Mouse (Mus musculus): ENCODE results near the gene Fos.

Gene Fos

DNA sequence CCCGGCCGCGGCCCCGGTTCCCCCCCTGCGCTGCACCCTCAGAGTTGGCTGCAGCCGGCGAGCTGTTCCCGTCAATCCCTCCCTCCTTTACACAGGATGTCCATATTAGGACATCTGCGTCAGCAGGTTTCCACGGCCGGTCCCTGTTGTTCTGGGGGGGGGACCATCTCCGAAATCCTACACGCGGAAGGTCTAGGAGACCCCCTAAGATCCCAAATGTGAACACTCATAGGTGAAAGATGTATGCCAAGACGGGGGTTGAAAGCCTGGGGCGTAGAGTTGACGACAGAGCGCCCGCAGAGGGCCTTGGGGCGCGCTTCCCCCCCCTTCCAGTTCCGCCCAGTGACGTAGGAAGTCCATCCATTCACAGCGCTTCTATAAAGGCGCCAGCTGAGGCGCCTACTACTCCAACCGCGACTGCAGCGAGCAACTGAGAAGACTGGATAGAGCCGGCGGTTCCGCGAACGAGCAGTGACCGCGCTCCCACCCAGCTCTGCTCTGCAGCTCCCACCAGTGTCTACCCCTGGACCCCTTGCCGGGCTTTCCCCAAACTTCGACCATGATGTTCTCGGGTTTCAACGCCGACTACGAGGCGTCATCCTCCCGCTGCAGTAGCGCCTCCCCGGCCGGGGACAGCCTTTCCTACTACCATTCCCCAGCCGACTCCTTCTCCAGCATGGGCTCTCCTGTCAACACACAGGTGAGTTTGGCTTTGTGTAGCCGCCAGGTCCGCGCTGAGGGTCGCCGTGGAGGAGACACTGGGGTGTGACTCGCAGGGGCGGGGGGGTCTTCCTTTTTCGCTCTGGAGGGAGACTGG, at the start of gene Fos:
Fos (plus strand) TSS at position 410 of the 817 bp plus-strand sequence.
- in situ Hi-C loops (cut with MboI, MseI): loop anchor here (5.0 to 25.0 kb wide), 3 partner anchors 101 to 1389 kb away; partner anchors contain the start of genes Tmed10 and Ylpm1

DNA sequence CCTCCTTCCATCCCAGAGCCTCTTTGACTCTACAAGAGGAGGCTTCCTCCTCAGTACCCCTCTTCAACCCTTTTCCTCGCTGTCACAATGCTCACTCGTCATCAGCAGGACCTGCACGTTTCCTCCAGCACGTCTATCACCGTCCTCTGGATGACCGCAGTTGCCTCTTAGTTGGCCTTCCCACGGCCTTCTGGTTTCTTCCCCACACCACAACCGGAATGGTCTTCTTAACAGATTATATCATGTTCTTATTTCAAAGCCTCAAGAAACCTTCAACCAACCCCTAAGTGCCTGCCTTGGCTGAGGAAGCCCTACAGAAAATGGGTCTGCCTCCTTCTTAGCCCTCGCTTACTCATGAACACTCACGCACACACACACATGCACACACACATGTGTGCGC, 48.0 kb upstream of the Fos start:
- in situ Hi-C loops (cut with MboI, MseI): loop anchor here (10.0 kb wide), 1 partner anchor 1099 kb away; no protein-coding TSS in a partner anchor

DNA sequence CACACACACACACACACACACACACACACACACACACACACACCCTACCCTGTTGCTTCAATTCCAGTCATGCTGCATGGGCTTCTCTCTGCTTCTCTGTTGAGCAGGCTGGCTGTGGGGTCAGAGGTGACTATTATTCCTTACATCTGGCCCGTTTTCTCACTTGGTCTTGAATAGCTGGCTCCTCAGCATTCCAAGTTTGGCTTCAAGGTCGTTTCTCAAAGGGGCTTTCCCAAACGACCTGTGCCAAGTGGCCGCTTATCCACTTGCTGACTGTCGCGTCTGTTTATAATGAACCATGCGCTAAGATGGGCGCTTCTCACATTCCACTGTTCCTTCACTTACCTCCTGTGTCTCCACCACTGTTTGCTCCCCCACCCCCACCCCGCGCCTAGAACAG, 47.6 kb upstream of the Fos start:
- in situ Hi-C loops (cut with MboI, MseI): loop anchor here (10.0 kb wide), 1 partner anchor 1099 kb away; no protein-coding TSS in a partner anchor

DNA sequence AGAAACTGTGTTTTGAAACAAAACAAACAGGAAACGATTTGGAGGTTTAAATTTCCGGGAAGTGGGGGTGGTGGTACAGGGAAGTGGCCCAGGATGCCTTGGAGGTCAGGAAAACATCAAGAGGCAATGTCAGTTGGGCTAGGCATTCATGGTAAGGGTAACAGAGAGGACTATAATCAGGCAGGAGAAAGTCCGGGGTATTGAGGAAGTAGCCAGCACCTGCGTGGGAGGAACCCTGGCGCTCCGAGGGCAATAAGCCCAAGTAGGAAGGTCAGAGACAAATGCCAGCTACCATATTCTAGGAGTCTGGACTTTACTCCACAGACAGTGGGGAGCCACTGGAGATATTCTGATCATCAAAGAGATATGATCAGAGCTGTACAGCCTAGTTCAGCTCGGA, 45.9 kb upstream of the Fos start:
- in situ Hi-C loops (cut with MboI, MseI): loop anchor here (10.0 kb wide), 1 partner anchor 1097 kb away; no protein-coding TSS in a partner anchor

DNA sequence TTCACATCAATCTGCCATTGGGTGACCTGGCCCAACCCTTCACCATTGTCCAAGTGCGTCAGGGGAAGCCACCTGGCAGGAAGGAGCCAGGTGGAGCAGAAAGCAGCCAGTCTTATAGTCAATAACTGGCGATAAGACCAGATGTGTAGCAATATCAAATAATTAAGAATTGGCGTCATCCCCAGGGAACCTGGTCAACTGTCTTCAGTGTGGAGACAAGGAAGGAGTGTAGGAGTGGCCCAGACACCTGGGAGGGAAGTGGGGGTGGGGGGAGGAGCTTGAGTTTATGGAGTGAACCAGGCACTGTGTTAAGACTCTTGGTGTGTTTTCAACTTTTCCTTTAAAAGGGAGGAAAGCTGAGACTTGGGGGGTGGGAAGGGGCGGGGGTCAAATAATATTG, 43.7 kb upstream of the Fos start:
- in situ Hi-C loops (cut with MboI, MseI): loop anchor here (10.0 kb wide), 2 partner anchors 815 to 1095 kb away; partner anchors contain the start of gene Gpatch2l

DNA sequence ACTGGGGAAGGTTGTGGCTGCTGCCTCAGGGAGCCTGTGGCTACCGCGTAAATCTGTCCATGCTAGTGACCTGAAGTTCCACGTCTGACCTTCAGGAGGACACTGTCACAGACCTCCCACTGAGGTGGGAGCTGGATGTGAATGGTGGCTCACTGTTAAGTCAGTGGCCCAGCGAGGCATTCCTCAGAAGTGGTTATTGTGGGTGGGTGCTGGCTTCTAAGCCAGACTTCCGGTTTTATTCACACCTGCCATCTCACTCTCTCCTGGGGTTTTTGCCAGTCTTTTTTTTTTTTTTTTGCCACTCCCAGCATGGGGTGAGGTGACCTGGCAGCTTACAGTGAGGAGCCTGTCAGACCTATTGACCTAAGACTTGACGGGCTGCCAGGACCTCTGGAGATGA, 43.3 kb upstream of the Fos start:
- in situ Hi-C loops (cut with MboI, MseI): loop anchor here (10.0 kb wide), 1 partner anchor 814 kb away; the partner anchor contains the start of gene Gpatch2l

DNA sequence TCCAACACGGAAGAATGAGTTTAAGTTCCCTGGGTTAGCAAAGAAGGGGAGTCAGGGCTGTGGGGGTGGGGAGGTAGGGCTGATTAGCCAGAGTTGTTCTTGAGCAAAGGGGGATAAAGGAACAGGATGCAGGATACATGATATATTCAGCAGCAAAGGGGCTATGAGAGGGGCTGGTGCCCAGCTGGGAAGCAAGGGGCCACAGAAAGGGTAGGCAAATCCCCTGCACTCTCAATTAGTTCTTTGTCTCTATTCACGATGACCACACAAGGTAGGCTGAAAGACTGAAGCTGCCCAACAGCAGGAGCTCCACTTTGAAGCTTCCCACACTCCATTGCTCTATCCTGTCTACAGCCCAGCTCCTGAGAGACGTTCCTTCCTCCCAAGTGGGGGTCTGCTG, 39.8 kb upstream of the Fos start:
- in situ Hi-C loops (cut with MboI, MseI): loop anchor here (10.0 kb wide), 1 partner anchor 811 kb away; the partner anchor contains the start of gene Gpatch2l

DNA sequence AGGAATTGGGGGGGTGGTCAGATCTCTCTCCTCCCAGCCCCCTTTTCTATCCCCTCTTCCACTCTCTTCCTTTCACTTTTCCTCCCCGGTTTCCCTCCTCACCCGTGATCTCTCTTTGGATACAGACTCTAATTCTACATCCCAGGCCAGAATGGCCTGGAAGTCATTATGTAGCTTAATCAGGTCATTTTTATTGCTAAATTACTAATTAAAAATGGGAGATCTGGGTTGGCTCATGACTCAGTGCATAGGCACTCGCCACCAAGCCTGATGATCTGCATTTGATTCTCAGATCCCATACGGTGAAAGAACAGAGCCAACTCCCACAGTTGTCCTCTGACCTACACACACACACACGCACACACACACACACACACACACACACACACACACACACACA, 39.2 kb upstream of the Fos start:
- in situ Hi-C loops (cut with MboI, MseI): loop anchor here (10.0 kb wide), 1 partner anchor 810 kb away; the partner anchor contains the start of gene Gpatch2l

DNA sequence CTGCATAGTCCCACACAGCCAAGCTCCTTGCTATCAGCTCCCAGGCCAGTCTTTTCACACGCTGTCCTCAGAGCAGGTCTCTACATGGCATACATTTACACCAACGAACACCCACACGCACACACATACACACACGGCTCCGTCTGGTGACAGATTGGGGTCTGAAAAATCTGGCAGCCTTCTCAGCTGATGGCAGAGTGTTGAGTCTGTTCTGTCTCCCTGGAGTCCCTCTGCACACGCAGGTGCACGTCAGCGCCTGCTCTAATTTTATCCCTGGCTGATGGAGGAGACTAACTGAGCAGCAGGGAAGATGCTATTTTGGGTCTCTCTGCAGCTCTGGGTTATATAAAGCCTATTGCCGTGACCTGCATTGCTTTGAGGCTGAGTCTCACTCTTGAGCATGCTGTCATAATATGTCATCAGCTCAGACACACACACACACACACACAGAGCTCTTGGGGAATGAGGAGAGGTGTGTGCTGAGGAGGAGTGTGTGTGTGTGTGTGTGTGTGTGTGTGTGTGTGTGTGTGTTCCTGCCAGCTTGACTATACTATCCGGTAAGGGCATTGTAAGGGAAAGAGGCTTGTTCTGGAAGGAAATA, 37.6 kb upstream of the Fos start:
- in situ Hi-C loops (cut with MboI, MseI): loop anchor here (10.0 kb wide), 1 partner anchor 809 kb away; the partner anchor contains the start of gene Gpatch2l

DNA sequence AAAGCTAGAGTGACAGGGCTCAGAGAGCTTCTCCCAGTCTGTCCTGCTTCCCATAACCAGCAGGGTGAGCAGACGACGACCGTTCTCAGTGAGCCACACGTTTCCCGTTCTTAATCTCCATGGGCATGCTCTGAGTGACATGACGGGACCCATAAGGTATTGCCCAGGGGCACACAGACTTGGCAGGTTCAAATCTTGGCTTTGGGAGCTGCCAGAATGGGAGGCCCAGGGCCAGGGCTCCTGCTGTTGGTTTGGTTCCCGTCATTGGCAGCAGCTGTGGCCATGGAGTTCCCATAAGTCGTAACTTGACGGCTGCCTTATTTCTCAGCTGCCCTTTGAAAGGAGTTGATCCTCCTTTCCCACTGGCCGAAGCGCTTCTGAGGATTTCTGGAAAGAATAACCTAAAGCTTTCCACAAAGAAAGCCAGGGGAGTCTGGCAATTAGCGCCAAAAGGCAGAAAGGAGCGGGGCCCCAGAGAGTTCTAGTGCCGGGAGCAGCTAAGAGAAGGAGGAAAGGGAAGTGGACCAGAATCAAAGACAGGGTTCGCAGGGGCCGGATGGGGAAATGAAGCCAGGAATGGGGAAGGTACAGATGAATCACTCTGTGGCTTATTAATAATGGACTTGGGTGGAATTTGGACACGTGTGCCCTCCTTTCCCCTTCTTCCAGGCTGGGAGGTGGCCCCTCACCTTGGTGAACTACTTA, 36.4 kb upstream of the Fos start:
- in situ Hi-C loops (cut with MboI, MseI): loop anchor here (10.0 kb wide), 1 partner anchor 807 kb away; the partner anchor contains the start of gene Gpatch2l

DNA sequence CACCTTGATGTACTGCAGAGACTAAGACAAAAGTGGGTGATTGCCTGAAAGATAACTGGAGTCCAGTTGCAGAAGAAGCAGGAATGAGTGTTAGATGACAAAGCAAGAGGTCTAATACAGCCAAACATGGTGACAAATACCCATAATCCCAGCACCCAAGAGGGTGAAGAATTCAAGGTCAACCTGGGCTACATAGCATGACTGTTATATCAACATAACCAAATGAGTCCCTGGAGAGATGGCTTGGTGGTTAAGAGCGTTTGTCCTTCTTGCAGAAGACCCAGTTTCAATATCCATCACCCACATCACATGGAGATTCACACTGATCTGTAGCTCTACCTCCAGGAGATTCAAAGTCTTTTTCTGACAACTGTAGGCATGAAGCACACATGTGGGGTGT, 30.2 kb upstream of the Fos start:
- in situ Hi-C loops (cut with MboI, MseI): no loop called here

DNA sequence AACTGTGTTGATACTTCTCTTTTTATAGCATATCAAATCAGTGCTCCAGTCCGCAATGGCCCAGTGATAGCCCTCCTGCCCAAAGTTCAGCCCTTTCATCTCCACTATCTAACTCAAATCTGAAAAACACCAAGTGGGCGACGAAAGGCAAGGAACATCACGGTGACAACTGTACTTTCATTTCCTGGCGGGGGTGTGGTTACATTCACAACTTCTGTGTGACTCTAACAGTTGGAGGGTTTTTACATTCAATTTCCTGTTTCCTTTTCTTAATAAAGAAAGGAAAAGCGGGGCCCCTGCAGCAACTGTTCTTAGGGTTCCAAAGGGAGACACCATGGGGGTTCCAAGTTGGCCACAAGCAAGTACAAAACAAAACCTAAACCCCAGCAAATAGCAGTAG, 29.0 kb upstream of the Fos start:
- in situ Hi-C loops (cut with MboI, MseI): no loop called here

DNA sequence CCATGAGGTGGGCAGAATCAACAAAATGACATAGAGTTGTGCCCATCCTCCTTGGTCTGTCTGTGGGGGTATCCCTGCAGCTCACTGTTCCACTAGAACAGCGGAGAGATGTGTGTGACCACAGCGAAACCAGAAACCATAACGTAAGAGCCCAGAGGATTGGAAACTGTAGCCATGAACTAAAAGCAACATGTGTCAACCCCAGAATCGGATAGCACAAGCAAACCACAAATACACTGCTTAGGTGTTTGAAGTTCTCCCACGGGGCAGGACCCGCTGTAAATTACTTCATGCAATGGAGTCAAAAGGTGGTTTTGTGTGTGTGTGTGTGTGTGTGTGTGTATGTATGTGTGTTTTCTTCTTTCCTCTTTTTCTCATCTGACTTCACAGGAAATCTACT, 26.7 kb upstream of the Fos start:
- in situ Hi-C loops (cut with MboI, MseI): no loop called here

DNA sequence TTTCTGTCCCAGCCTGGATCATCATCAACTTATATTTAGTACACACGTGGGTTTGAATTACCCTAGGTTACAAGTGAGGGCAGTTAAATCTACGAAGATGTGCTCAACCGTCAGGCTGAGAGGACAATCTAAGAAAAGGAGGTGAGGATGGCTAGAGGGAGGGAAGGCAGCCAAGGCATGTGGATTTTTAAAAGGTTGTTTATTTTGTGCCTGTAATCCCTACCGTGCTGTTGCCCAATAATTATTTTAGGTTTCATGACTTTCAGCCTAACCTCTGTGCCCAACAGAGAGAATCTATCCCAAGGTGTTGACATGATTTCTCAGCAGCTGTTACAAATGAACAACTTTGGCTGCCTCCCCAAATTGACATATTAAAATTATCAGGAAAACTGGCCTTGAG, 26.2 kb upstream of the Fos start:
- in situ Hi-C loops (cut with MboI, MseI): no loop called here

DNA sequence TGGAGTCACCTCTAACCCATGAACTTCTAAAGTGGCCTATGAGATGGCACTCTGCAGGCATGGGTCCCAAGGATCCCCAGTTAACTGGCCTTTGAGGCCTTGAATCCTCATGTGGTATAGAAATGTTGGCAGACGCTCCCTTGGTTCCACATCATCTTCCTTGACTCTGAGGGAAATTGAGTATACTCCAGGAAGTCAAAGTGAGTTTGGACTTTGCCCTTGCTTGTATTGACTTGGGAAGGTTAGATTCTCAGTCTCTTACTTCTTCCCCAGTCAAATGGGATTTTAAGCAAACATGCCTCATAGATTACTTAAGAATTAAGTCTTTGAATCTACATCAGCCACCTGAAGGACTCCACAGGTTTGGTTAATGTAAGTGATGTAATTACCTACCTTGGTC, 24.2 kb upstream of the Fos start:
- in situ Hi-C loops (cut with MboI, MseI): no loop called here

DNA sequence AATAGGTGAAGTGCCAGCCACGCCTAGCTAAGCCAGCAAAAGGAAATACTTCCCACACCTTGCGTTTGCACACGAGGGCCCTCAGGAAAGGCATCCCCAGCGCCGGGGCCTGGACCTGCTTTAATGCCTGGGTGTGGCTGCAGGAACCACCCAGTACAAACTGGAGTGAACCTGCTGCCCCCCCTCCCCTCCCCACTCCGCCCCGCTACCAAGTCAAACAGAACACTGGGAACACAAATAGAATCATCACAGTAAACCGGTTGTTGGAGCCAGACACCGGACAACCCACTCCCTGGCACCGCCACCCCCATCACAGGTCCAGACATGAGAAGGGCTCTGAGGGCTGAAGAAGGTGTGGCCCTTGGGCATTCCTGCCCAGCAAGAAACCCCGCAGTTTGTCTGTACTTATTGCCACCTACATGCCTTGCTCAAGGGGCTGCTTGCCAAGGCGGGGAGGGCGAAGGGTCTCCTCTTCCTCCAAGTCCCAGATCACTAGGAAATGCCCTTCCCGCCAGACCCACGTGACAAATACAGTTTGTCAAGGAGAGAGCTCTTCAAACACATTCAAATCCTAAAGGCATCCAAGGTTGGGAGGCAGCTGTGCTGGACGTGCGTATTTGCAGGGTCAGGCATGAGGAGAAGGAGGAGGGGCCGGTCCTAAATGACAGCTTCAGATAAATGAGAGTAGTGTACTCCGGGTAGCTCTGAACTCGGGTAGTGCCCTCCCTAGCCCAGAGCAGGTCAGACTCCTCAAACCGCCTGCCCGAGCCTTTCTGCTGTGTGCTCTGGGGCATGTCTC, 21.8 kb upstream of the Fos start:
- in situ Hi-C loops (cut with MboI, MseI): loop anchor here (25.0 kb wide), 1 partner anchor 1410 kb away; no protein-coding TSS in a partner anchor

DNA sequence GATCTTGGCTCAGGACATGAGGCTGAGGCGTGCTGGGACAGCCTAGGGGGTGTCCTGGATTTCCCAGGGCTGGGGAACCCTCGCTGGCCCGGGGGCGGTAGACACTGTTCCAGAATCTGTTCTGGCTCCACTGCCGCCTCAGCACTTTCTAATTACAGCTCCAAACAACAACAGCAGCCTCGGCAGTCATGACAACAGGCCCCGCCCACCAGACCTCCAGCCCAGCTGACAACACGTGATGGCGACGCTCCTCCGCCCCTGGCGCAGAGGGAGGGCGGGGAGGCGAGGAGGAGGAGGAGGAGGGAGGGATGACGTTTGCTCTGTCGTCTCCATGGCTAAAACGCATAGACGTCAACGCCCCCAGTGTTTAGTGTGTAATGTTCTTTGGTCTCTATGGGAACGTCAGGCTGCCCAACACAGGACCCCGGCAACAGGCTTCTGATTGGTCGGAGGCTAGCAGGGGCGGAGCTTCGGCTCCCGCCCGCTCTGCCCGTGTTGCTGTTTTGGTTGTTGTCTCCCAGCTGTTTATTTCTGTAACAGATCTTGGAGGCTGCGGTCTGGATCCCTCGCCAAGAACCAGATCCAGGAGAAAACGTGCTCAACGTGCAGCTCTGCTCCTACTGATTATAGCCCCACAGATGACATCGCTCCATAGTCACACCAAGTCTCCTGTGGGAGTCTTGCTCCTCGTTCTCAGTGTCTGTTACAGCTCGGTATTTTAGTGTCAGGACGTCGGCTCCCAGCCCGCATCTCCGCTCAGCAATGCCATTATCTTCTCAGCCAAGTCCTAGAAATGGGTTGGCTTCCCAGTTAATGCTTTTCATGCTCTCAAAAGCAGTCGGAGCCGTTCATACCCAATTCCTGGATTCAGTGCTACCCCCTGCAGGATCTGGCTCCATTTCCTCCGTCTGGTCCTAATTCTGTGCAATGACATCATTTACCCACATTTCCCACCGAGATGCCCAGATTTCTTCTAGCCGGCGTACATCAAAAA, 18.3 kb upstream of the Fos start:
- in situ Hi-C loops (cut with MboI, MseI): loop anchor here (25.0 kb wide), 1 partner anchor 1407 kb away; no protein-coding TSS in a partner anchor

DNA sequence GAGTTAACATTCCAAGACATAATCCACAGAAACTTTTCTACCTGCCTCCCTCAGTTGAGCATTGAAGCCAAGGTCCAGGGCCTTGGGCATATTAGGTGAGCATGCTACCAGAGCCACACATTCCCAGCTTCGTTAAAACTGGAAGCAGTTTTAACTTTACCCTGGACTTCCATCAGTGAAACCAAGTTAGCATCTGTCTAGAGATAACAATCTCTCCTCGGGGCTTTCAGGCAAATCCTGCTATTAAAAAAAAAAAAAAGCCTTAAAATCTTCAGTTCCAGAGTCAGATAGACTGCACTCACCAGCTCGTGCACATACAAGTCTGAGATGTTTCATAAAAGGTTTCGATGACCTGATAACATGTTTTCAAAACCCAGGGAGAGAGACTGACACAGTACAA, 17.4 kb upstream of the Fos start:
- in situ Hi-C loops (cut with MboI, MseI): loop anchor here (25.0 kb wide), 1 partner anchor 1406 kb away; no protein-coding TSS in a partner anchor

DNA sequence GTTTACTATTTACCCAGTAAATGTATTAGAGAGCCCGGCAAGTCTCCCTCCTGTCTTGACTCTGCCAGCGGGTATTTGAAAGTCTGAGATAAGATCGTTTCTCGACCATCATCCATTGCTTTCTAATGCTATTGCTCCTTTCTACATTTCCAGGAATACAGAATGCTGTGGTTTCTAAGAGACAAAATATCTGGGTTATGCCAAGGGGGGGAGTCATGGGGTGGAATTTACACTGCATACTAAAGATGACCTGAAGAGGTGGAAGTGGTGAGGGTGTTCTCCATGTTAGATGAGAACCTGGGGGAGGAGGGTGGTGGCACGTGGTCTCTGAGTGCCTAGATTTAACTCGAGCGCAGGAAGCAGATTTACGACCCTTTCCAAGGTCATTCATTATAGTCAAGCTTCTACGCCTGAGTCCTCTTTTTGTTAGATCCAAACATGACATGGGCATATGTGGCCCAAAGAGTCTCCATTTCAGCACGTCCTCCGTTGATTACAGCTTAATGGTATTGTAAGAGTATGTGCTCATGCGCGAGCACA, 16.7 kb upstream of the Fos start:
- in situ Hi-C loops (cut with MboI, MseI): loop anchor here (25.0 kb wide), 1 partner anchor 1405 kb away; no protein-coding TSS in a partner anchor
